Mouse (Mus musculus) cortical plate, adult 2 months (tissue): ENCODE measurements at regions not wholly inside any gene's neighbourhood (a gene's known extent, or its start where the extent isn't known, plus 50 kb on each side); places are given as distances from the start of the nearest gene placed in this dataset.

Experiments used
- CTCF ChIP-seq: fragments of 200-500 bp; IDR thresholded peaks from 2 replicates; pipeline ENCODE4 v1.5.1; 2011; ENCODE audit warnings: mild to moderate bottlenecking, control low read depth, low read length; ENCODE audit not compliant: insufficient read depth; ENCODE audit errors: extremely low read depth
- POLR2A ChIP-seq: fragments of 200-500 bp; IDR thresholded peaks from 2 replicates; pipeline ENCODE4 v1.6.1; 2011; ENCODE audit warnings: mild to moderate bottlenecking, low read length, control low read depth; ENCODE audit not compliant: insufficient read depth; ENCODE audit errors: extremely low read depth

- TF ChIP-seq CTCF (no peak), POLR2A (no peak)
Measured at GRCm38 (mm10) chr12:56081406-56081805, 245.3 kb downstream of the Brms1l start.
